Mouse (Mus musculus) CD8-positive naive resting alpha-beta T cell, adult 2 months (primary cell): Measurements from ENCODE around the gene Slc38a10.

ENCODE experiments used
- DNase-seq, 2 experiments: peaks; one replicate each; pipeline ENCODE4 v3.0.0; 2022; ENCODE audit warnings: low read depth in 2 of 2, low spot score in 2 of 2

Gene Slc38a10

GRCm38 (mm10) chr11:120140255-120140654, 10.9 kb downstream of the Slc38a10 start:
- DNase-seq = no peak

- DNase-seq = no peak
Observed at GRCm38 (mm10) chr11:120139309-120139731, 11.8 kb downstream of the Slc38a10 start.

DNA sequence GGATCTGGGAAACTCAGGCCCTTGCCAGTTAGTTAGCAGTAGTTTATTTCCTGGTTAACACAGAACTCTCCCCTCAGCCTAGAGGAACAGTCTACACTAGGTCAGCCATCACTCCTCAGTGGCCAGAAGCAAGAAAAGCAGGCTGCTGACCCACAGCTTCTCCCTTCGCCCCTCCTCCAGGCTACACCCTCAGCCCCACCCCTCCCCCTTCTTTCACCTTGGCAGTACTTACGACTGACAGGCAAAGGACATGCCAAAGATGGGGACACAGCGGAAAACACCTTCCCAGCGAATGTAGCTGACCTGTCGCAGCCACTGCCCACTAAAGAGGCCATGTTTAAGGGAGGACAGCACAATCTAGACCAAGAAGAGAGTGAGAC, 13.5 kb downstream of the Slc38a10 start:
- DNase-seq = no peak

DNA sequence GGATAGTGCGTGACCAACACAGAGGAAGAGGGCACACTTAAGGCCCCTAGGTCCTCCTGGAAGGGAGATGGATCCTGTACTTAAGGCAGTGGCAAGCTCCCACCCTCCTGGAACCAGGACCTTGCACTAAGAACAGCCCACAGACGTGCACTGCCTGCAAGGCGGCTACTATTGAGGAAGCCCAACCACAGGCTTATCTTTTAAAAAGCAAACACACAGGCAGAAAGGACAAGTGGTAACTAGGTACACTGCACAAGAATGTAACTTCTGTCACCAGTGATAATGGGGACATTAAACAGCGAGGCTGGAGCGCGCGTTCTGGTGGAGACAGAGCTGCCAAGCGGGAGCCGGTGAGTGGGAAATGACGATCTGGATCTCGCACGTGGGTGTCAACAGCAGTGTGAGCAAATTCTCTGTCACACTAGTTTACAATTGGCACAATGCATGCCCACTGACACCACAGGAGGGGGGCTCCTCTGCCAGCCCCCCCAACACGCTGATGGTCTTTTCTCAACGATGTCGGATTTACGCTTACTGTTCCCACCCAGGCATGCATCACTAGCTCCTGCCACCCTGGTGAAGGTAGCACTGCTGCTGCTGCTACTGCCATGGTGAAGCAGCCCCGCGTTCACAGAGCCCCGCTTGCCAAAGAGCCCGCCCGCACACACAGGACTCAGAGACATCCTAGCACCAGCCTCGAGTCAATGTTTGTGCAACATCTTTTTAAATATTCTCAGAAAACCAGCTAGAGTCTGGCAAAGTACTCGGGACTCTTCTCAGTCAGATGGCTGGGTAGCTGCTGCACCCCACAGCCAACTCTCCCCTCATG, 14.1 kb downstream of the Slc38a10 start:
- DNase-seq = no peak

DNA sequence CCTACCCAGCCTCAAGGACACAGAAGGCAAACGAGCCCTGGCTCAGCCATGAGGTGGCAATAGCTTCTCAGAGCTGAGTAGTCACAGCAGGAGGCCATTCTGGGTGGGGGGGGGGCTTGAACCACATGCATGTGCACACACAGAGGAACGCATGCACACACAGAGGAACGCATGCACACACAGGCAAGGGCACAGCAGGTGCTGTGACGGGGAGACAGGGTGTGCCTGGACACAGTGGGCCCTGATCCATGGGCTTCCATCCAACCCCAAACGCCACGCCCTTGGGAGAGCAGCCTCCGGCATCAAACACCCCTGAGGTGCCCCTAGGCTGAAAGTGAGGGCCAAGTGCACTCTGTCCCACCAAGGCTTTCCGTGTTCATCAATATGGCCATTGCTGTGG, 15.0 kb downstream of the Slc38a10 start:
- DNase-seq = no peak

GRCm38 (mm10) chr11:120134847-120135530, 16.2 kb downstream of the Slc38a10 start:
- DNase-seq = no peak

DNA sequence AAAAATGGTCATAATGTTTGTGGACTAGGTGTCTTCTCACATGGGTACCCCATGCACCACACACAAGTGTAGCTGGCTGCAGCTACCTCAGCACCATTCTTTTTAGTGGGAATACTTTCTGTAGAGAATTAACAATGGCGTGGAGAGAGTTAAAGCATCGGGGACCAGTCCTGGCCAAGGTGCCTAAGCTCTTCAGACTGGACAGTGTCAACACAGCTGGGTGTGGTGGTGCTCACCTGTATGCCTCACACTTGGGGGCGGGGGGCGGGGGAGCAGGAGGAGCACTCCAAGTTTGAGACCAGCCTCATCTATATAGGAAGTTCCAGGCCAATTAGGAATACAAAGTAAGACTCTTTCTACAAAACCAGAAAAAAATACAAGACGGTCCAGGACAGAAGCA, 17.0 kb downstream of the Slc38a10 start:
- no peak for DNase-seq

GRCm38 (mm10) chr11:120129281-120129680, 21.9 kb downstream of the Slc38a10 start:
- DNase-seq = no peak

DNA sequence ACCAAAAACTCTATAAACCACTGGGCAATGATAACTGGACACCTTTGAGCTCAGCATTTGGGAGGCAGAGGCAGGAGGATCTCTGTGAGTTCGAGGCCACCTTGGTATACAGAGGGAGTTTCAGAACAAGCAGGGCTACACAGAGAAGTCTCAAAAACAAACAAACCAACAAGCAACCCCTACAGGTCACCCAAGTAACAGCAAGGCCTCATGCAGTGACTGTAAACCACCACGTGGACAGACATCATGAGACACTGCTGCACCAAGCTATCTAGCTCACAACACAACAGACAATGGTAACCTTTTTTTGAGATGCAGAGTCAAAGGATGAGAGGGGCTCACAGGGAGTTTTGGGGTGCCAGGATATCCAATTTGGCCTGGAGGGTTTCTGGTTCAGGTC, 24.3 kb downstream of the Slc38a10 start:
- DNase-seq = no peak

GRCm38 (mm10) chr11:120122126-120122525, 29.0 kb downstream of the Slc38a10 start:
- no peak for DNase-seq

GRCm38 (mm10) chr11:120120642-120121420, 30.3 kb downstream of the Slc38a10 start:
- no peak for DNase-seq

DNA sequence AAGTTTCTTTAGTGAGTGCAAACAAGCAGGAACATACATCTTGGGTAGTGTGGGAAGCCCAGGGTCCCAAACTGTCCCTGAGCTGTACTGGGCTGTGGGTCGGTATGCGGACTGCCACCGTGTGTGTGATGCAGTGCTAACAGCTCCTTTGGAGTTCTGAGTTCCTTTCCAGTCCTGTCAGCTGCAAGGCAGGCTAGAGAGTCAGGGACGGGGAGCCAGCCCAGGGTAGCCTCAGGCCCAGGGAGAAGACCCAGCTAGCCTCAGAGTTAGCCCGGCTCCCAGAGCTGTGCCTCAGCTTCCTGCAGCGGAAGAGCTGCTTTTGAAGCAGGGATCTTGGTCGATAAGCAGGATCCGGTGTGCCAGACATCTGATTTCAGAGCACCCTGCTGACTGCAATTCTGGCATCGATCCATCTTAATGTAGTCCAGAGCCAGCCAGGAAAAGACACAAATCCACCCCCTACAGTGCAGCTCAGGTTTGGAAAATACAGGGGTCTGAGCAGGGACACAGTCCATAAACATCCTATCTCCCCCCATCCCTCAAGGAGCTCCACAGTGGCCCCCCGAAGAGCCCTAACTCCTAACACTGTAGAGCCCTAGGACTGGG, 31.1 kb downstream of the Slc38a10 start:
- DNase-seq = no peak

DNA sequence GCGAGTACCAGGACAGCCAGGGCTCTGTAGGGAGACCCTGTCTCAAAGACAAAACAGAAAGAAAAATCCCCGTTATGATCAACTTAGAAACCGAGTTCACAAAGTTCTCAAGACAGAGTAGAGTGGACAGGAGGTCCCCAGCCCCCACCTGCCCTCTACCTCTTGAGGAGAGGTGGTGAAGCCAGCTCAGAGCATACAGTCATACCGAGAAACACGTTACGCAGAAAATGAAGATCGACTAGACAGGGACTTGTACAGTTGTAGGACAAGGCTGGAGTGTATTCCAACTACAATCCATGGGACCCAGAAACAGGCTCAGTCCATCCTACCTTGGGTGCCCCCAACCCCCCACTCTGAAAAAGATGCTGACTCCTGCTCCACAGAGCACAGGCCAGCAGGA, 32.0 kb downstream of the Slc38a10 start:
- no peak for DNase-seq

DNA sequence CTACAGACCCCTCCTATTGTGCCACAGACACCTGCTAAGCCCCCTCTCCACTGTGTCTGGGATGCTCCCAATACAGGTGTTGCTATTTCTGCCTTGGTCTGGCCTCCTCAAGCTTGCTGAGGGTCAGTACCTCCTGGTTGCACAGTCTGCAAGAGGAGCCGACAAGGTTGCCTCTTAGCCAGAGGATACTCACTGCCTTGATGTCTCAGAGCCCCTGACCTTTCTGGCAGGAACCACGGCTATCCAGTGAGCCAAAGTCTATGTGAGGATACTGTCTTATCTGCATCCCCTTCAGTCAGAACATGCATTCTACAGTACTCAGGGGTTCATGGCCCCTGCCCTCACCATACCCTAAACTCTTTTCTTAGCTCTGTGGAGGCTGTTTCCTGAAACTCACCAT, 33.5 kb downstream of the Slc38a10 start:
- DNase-seq = no peak

DNA sequence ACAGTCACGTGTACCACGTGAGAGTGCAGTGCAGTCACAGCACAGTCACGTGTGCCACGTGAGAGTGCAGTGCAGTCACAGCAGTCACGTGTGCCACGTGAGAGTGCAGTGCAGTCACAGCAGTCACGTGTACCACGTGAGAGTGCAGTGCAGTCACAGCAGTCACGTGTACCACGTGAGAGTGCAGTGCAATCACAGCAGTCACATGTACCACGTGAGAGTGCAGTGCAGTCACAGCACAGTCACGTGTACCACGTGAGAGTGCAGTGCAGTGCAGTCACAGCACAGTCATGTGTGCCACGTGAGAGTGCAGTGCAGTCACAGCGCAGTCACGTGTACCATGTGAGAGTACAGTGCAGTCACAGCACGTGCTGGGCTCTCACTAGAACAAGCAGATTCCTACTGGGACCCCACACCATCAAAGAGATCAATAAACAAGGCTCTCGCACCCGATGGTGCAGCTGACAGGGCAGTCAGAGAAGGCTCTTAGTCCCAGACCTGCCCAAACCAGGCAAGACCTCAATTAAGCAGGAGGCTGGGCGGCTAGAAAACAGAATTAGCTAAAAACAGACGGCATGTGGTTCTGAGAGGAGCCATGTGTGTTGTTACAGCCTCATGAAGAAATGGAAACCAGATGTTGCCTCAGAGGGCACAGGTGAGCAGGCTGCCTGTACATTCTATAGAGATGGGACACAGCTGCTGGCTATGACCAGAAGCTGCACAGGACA, 36.5 kb downstream of the Slc38a10 start:
- DNase-seq = no peak

- no peak for DNase-seq
Observed at GRCm38 (mm10) chr11:120112136-120112535, 39.0 kb downstream of the Slc38a10 start.

GRCm38 (mm10) chr11:120111033-120111432, 40.1 kb downstream of the Slc38a10 start:
- DNase-seq = peak; percentile 21 to 39

DNA sequence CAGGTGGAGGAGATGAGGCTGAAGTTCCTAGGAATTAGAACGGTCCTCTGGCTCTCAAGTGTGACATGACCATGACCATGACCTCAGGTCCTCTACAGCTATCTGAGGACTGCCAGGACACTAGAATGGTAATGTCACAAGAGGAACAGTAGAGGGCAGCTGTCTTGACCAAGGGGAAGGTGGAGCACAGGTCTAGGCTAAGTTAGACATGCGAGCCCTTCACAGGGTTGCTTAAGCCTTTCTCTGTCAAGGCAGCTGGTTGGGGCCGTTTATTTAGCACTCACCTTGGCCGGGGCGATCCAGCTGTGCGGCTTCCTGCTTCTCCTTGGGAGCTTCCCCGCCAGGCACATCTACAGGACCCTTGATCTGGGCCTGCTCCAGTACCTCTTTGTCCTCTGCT, 40.6 kb downstream of the Slc38a10 start:
- no peak for DNase-seq

DNA sequence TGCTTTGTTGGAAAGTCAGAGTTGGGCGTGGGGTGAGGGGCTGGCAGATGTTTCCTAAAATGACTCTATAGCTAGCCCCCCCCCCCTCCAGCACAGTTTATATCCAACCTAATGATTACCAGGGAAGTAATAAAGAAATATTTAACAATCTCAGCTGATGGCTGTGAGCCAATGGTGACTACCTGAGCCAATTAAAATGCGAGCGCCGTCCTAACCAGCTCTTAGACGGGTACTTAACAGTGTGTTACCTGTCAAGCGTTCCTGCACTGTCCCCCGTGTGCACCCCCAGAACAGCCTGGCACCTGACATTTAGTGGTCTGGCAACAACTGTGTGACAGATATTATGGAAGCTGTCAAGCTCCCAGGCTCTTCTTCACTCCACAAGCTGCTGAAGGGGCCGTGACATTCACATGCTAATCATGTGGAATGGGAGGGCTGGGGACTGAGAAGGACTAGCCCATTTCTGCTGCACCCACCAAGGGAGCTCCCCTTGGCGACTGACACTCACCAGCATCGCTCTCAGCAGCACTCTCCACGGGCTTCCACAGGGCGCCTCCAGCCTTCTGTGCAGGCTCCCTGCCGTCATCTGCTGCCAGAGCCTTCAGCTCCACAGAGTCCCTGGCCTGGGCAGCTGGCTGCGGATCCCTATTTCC, 41.5 kb downstream of the Slc38a10 start:
- no peak for DNase-seq

GRCm38 (mm10) chr11:120107796-120108195, 43.4 kb downstream of the Slc38a10 start:
- DNase-seq = no peak
